Mouse (Mus musculus) ovary, postnatal 10 days (tissue): ENCODE results near the gene Lrrc28.

Source experiments
- DNase-seq: peaks from one replicate; pipeline ENCODE4 v3.0.0; 2022; ENCODE audit warnings: low spot score

Lrrc28 gene

GRCm38 (mm10) chr7:67644833-67645680 lies at the start of gene Lrrc28:
TSS of gene Lrrc28 (minus strand) at chr7:67645268.
- peak; percentile 93 for DNase-seq

GRCm38 (mm10) chr7:67692791-67693538 lies 47.9 kb upstream of the Lrrc28 start:
- DNase-seq = no peak

- no peak for DNase-seq
Measured at GRCm38 (mm10) chr7:67692141-67692540, 47.1 kb upstream of the Lrrc28 start.

GRCm38 (mm10) chr7:67691036-67691435 lies 46.0 kb upstream of the Lrrc28 start:
- no peak for DNase-seq

GRCm38 (mm10) chr7:67689793-67690192 lies 44.7 kb upstream of the Lrrc28 start:
- DNase-seq = no peak

- DNase-seq = no peak
Measured at GRCm38 (mm10) chr7:67688281-67688680, 43.2 kb upstream of the Lrrc28 start.

GRCm38 (mm10) chr7:67686545-67686944 lies 41.5 kb upstream of the Lrrc28 start:
- DNase-seq = no peak

GRCm38 (mm10) chr7:67683006-67683405 lies 37.9 kb upstream of the Lrrc28 start:
- no peak for DNase-seq

- DNase-seq = no peak
Measured at GRCm38 (mm10) chr7:67681078-67681477, 36.0 kb upstream of the Lrrc28 start.

GRCm38 (mm10) chr7:67678878-67679499 lies 33.9 kb upstream of the Lrrc28 start:
- DNase-seq = no peak

GRCm38 (mm10) chr7:67673656-67674055 lies 28.6 kb upstream of the Lrrc28 start:
- no peak for DNase-seq

- peak; percentile 97 for DNase-seq
Measured at GRCm38 (mm10) chr7:67672650-67673049, 27.6 kb upstream of the Lrrc28 start.

GRCm38 (mm10) chr7:67670965-67671364 lies 25.9 kb upstream of the Lrrc28 start:
- no peak for DNase-seq

GRCm38 (mm10) chr7:67663981-67664694 lies 19.1 kb upstream of the Lrrc28 start:
- no peak for DNase-seq

GRCm38 (mm10) chr7:67662424-67662823 lies 17.4 kb upstream of the Lrrc28 start:
- DNase-seq = no peak

- no peak for DNase-seq
Measured at GRCm38 (mm10) chr7:67658110-67658509, 13.0 kb upstream of the Lrrc28 start.

- no peak for DNase-seq
Measured at GRCm38 (mm10) chr7:67655186-67655585, 10.1 kb upstream of the Lrrc28 start.

- DNase-seq = no peak
Measured at GRCm38 (mm10) chr7:67654668-67655067, 9.6 kb upstream of the Lrrc28 start.

- DNase-seq = no peak
Measured at GRCm38 (mm10) chr7:67652211-67652610, 7.1 kb upstream of the Lrrc28 start.

GRCm38 (mm10) chr7:67648376-67648775 lies 3.3 kb upstream of the Lrrc28 start:
- no peak for DNase-seq

- DNase-seq = no peak
Measured at GRCm38 (mm10) chr7:67647277-67647676, 2.2 kb upstream of the Lrrc28 start, which contains the start of gene Ttc23. TSS of gene Ttc23 (plus strand) at chr7:67647410.

GRCm38 (mm10) chr7:67646131-67646530 lies 1.1 kb upstream of the Lrrc28 start:
- DNase-seq = no peak
